Mouse (Mus musculus) large intestine, adult 2 months (tissue): Measurements from ENCODE around the gene Jup. TPM values are rescaled to one million over a fixed set of nuclear protein-coding genes. Genes with fewer than 3 reads are reported as not detected.

Experiments used
- DNase-seq: peaks from one replicate; pipeline ENCODE4 v3.0.0-alpha.2; 2012; ENCODE audit warnings: low read depth, low spot score
- WGBS: fragments of 180-500 bp; shearing (Covaris S2); methylation state at CpG from one replicate; pipeline ENCODE4 v1.1.7; 2018; 5-methylcytosine and 5-hydroxymethylcytosine counted together
- polyA plus RNA-seq: library from polyadenylated mRNA; depleted of rRNA; stranded (reverse); fragments of >200 nt; gene quantifications from 2 replicates; pipeline ENCODE4 v1.2.3, GENCODE M21; 2012

Jup gene
- polyA plus RNA-seq, 1 experiment: 216 TPM

GRCm38 (mm10) chr11:100392958-100393357, 4.6 kb downstream of the Jup start:
- 53% methylated on average over 5 of the region's 5 CpGs for WGBS
- DNase-seq: no peak

GRCm38 (mm10) chr11:100391884-100392345, 5.6 kb downstream of the Jup start:
- WGBS: 88% methylated on average over 7 of the region's 7 CpGs
- no peak for DNase-seq

- no peak for DNase-seq
- WGBS: 19% methylated on average over 9 of the region's 9 CpGs
Measured at GRCm38 (mm10) chr11:100391081-100391883, 6.3 kb downstream of the Jup start.

GRCm38 (mm10) chr11:100389931-100390445, 7.6 kb downstream of the Jup start:
- 30% methylated on average over 8 of the region's 8 CpGs for WGBS
- DNase-seq: no peak

- DNase-seq: no peak
- WGBS: 46% methylated on average over 6 of the region's 6 CpGs
Measured at GRCm38 (mm10) chr11:100388588-100388987, 9.0 kb downstream of the Jup start.

- DNase-seq: no peak
- 13% methylated on average over 14 of the region's 14 CpGs for WGBS
Measured at GRCm38 (mm10) chr11:100387589-100388375, 9.8 kb downstream of the Jup start.

- WGBS: 40% methylated on average over 6 of the region's 6 CpGs
- DNase-seq: no peak
Measured at GRCm38 (mm10) chr11:100387111-100387510, 10.5 kb downstream of the Jup start.

GRCm38 (mm10) chr11:100386586-100386985, 11.0 kb downstream of the Jup start:
- DNase-seq: no peak
- WGBS: 32% methylated on average over 5 of the region's 5 CpGs

GRCm38 (mm10) chr11:100385016-100385415, 12.5 kb downstream of the Jup start:
- no peak for DNase-seq
- 85% methylated on average over 3 of the region's 3 CpGs for WGBS

GRCm38 (mm10) chr11:100382682-100383081, 14.9 kb downstream of the Jup start:
- 92% methylated on average over 6 of the region's 6 CpGs for WGBS
- no peak for DNase-seq

GRCm38 (mm10) chr11:100379311-100379710, 18.3 kb downstream of the Jup start:
- WGBS: 71% methylated on average over 4 of the region's 4 CpGs
- no peak for DNase-seq

- WGBS: 88% methylated on average over 5 of the region's 5 CpGs
- DNase-seq: no peak
Measured at GRCm38 (mm10) chr11:100378446-100378845, 19.1 kb downstream of the Jup start.

- 96% methylated on average over 14 of the region's 14 CpGs for WGBS
- no peak for DNase-seq
Measured at GRCm38 (mm10) chr11:100377989-100378388, 19.6 kb downstream of the Jup start.

- WGBS: 87% methylated on average over 21 of the region's 21 CpGs
- DNase-seq: no peak
Measured at GRCm38 (mm10) chr11:100376746-100377389, 20.7 kb downstream of the Jup start.

- WGBS: 71% methylated on average over 4 of the region's 4 CpGs
- DNase-seq: no peak
Measured at GRCm38 (mm10) chr11:100376005-100376404, 21.6 kb downstream of the Jup start.

GRCm38 (mm10) chr11:100375127-100375526, 22.4 kb downstream of the Jup start:
- WGBS: 91% methylated on average over 9 of the region's 9 CpGs
- DNase-seq: no peak

- 89% methylated on average over 8 of the region's 8 CpGs for WGBS
- DNase-seq: no peak
Measured at GRCm38 (mm10) chr11:100371981-100372558, 25.5 kb downstream of the Jup start.

- 77% methylated on average over 8 of the region's 8 CpGs for WGBS
- no peak for DNase-seq
Measured at GRCm38 (mm10) chr11:100369822-100370221, 27.7 kb downstream of the Jup start.

GRCm38 (mm10) chr11:100369145-100369544, 28.4 kb downstream of the Jup start:
- 62% methylated on average over 7 of the region's 7 CpGs for WGBS
- DNase-seq: no peak
